8 mouse cellular contexts compared by ENCODE assay signal in the genomic region with DNA sequence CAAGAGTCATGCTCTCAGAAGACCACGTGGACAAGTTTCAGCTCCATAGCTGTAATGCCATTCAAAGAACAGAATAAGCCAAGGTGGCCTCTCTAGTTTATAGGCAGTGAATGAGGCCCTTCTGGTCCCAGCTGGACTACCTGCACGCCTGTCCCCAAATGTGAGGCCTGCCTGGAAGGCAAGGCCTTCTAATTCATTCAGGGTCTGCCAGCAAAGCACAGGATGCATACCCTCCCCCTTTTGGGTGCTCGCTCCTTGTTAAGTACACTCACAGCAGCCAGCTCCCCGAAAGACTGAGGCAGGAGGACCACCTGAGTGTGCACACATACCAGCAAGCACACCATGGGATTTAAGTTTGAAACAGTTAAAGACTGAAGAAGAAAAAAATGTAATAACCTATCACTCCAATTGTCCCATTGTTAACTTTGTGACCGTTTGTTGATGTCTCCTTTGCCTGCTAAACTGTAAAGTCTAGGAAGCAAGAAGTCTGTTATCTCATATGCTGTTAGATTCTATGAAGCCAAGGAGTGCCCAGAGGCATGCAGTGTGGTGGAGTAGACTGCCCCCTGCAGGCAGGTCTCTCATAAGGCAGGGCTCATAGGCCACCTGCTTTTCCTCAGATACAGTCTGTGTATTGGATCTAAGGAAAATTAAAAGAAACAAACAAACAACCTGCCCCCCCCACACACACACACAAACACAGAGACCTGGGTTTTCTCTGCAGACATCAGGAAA. TPM values are rescaled to one million over a fixed set of nuclear protein-coding genes. Genes with fewer than 3 reads are reported as not detected.
DNase-seq lines count a peak whose midpoint lies in the region; ATAC-seq and TF ChIP-seq lines count a peak whose summit lies in the region.
"Had no signal": no experiment of that assay in that cellular context is flagged by ENCODE, and none has a peak within 500 bp of the region (broad histone marks: within the 10 kb centered on the region; RNA-seq: fewer than 3 reads in every experiment).

No protein-coding gene starts in this region.

- H3K27me3 ChIP-seq in G1E (ENCODE audit: insufficient read depth, low read length), result no peaks in the 10 kb centered on the region
- H3K27me3 ChIP-seq in stomach, postnatal 0 days (ENCODE audit: control insufficient read depth, insufficient read depth, low read length), result no peaks in the 10 kb centered on the region

- WGBS in stomach, postnatal 0 days, result 59% methylated on average over 5 of the region's 5 CpGs

- 0 out of 2 replicates have a peak, but pooled peaks cover 3% of the 10 kb centered on the region for H3K9me3 ChIP-seq in G1E (replicated peaks)
- H3K9me3 ChIP-seq in stomach, postnatal 0 days (ENCODE audit: control insufficient read depth, low read length), result no peaks in the 10 kb centered on the region

- H3K4me3 ChIP-seq in G1E (ENCODE audit: low read depth, low read length), result no peak overlapping the region
- H3K4me3 ChIP-seq in stomach, postnatal 0 days (ENCODE audit: low read depth, low read length), result no peak overlapping the region

- no peak for ATAC-seq in G1E (ENCODE audit: extremely low read depth, insufficient number of reproducible peaks, low FRiP score, poor library complexity, severe bottlenecking)
- ATAC-seq in monocyte, adult 5-6 weeks (replicated peaks; ENCODE audit: insufficient number of reproducible peaks, low FRiP score, low TSS enrichment, poor library complexity, severe bottlenecking), result peak; percentile 48; the same call in 1 of the 2 replicates
- 0 out of 2 replicates have a peak, but pooled peaks have one; percentile 26 for ATAC-seq in stomach, postnatal 0 days (ENCODE audit: low FRiP score, low TSS enrichment)

- TF ChIP-seq CTCF in G1E (IDR thresholded peaks at IDR 0.05; ENCODE audit: low read depth, low read length), result peak; percentile 86
- TF ChIP-seq CTCF in stomach, postnatal 0 days (IDR thresholded peaks at IDR 0.05; ENCODE audit: low read depth), result peak; percentile 99

- no peak overlapping the region for H3K9ac ChIP-seq in stomach, postnatal 0 days (ENCODE audit: low read length)

- no peak overlapping the region for H3K4me2 ChIP-seq in stomach, postnatal 0 days (replicated peaks; ENCODE audit: low read depth)

- no peak for TF ChIP-seq EP300 in stomach, postnatal 0 days (optimal IDR thresholded peaks at IDR 0.05)

- DNase-seq in G1E (ENCODE audit: low spot score), result peak; percentile 68
- peak; percentile 86 for DNase-seq in adrenal gland, adult 2 months
- peak; percentile 73 for DNase-seq in embryo, embryonic 11.5 days (ENCODE audit: low read depth, low spot score)
- DNase-seq in heart, postnatal 14 days, result peak; percentile 88 to 91
- DNase-seq in left cerebral cortex, adult 18-20 months (ENCODE audit: low spot score in 2 of 2), result peak; percentile 83 to 87
- DNase-seq in stomach, postnatal 0 days (ENCODE audit: low spot score), result peak; percentile 88

- no peak overlapping the region for H3K27ac ChIP-seq in stomach, postnatal 0 days (replicated peaks)
- H3K27ac ChIP-seq: macrophage had no signal

- intact Hi-C loops in heart, postnatal 14 days (cut with DNase I), result loop anchor here (1.0 to 10.0 kb wide), 4 partner anchors 139 to 477 kb away; no protein-coding TSS in a partner anchor

- peaks cover 28% of the 10 kb centered on the region for H3K4me1 ChIP-seq in G1E (ENCODE audit: insufficient read depth, low read depth, low read length)
- H3K4me1 ChIP-seq in stomach, postnatal 0 days (replicated peaks; ENCODE audit: control insufficient read depth, insufficient read depth), result peaks cover 3% of the 10 kb centered on the region; the same call in 1 of the 2 replicates

- H3K36me3 ChIP-seq in G1E (replicated peaks), result no peaks in the 10 kb centered on the region
- H3K36me3 ChIP-seq in stomach, postnatal 0 days (ENCODE audit: control insufficient read depth, insufficient read depth, low read length), result no peaks in the 10 kb centered on the region

RNA-seq across cellular contexts. Expression of a gene that starts 3.6 kb away (rescaled TPM):
- total RNA-seq in G1E (2014; fragmentation: Nextera tagmentation) (49.6 and 61.3 TPM in 2 replicates), G1E (2017) (5.8 and 6.9 TPM in 2 replicates)
- polyA plus RNA-seq in G1E (2012), result 107 and 139 TPM in 2 replicates
- total RNA-seq in adrenal gland, adult 2 months (2021), result 10 to 100 TPM; 27.1 to 57.8 TPM
- 69.8 and 77.7 TPM in 2 replicates for polyA plus RNA-seq in adrenal gland, adult 2 months (2012; rRNA removed)
- total RNA-seq in heart, postnatal 14 days (2021), result 10 to 100 TPM; 15.7 to 15.9 TPM
- 10 to 100 TPM; 54.7 to 54.9 TPM for total RNA-seq in left cerebral cortex, adult 18-20 months (2021)
- 12.2 to 30.0 TPM (median 15.8 TPM) in 3 replicates for total RNA-seq in monocyte, adult 5-6 weeks (2017)
- polyA plus RNA-seq in stomach, postnatal 0 days (2015; fragmentation: Nextera tagmentation; extraction: Ambion mirVana), result 9.7 TPM in 2 replicates
